Mouse (Mus musculus) cortical plate, adult 2 months (tissue): ENCODE measurements around the gene Gm9758.
"Not testable (repeated sequence)": the region's sequence is repeated elsewhere in the genome, so short reads cannot be mapped to it uniquely, and the experiment has no call there.

Experiments
- CTCF ChIP-seq: fragments of 200-500 bp; IDR thresholded peaks from 2 replicates; pipeline ENCODE4 v1.5.1; 2011; ENCODE audit warnings: mild to moderate bottlenecking, control low read depth, low read length; ENCODE audit not compliant: insufficient read depth; ENCODE audit errors: extremely low read depth
- POLR2A ChIP-seq: fragments of 200-500 bp; IDR thresholded peaks from 2 replicates; pipeline ENCODE4 v1.6.1; 2011; ENCODE audit warnings: mild to moderate bottlenecking, low read length, control low read depth; ENCODE audit not compliant: insufficient read depth; ENCODE audit errors: extremely low read depth

- not testable (repeated sequence) for TF ChIP-seq CTCF, POLR2A
Measured at GRCm38 (mm10) chr5:14903539-14903938, 11.2 kb downstream of the Gm9758 start.
